Mouse (Mus musculus) embryonic facial prominence, embryonic 14.5 days (tissue): ENCODE data around the gene Inpp5k. TPM values are rescaled to one million over a fixed set of nuclear protein-coding genes. Genes with fewer than 3 reads are reported as not detected.

ENCODE experiments used
- ATAC-seq: fragments of 200-750 bp; cut with Nextera tagmentation; 2 replicates; pipeline ENCODE4 v1.8.0; 2017; ENCODE audit warnings: low read depth, moderate number of reproducible peaks, moderate TSS enrichment
- DNase-seq: peaks from one replicate; pipeline ENCODE4 v3.0.0-alpha.2; 2015; ENCODE audit warnings: low spot score
- H3K27ac ChIP-seq: fragments of 300-500 bp; sonication (generic); replicated peaks from 2 replicates; pipeline ENCODE4 v1.5.1; 2014; ENCODE audit warnings: low read depth, mild to moderate bottlenecking, low read length, moderate library complexity
- H3K27me3 ChIP-seq: fragments of 300-500 bp; sonication (generic); replicated peaks from 2 replicates; pipeline ENCODE4 v1.6.1; 2014; ENCODE audit warnings: low read length; ENCODE audit not compliant: control insufficient read depth, insufficient read depth
- H3K36me3 ChIP-seq: fragments of 300-500 bp; sonication (generic); 2 replicates; pipeline ENCODE4 v1.6.1; 2014; ENCODE audit warnings: low read length, mixed read lengths; ENCODE audit not compliant: control insufficient read depth, insufficient read depth
- H3K4me1 ChIP-seq: fragments of 300-500 bp; sonication (generic); 2 replicates; pipeline ENCODE4 v1.6.1; 2014; ENCODE audit warnings: antibody characterized with exemption, low read length; ENCODE audit not compliant: control insufficient read depth, insufficient read depth
- H3K4me2 ChIP-seq: fragments of 300-500 bp; sonication (generic); 2 replicates; pipeline ENCODE4 v1.6.1; 2014; ENCODE audit warnings: low read depth, mild to moderate bottlenecking, low read length, moderate library complexity, mixed read lengths
- H3K4me3 ChIP-seq: fragments of 300-500 bp; sonication (generic); 2 replicates; pipeline ENCODE4 v1.5.1; 2014; ENCODE audit warnings: low read depth, mild to moderate bottlenecking, low read length
- H3K9ac ChIP-seq: fragments of 300-500 bp; sonication (generic); 2 replicates; pipeline ENCODE4 v1.6.1; 2014; ENCODE audit warnings: low read depth, mild to moderate bottlenecking, low read length, moderate library complexity, mixed read lengths
- H3K9me3 ChIP-seq: fragments of 300-500 bp; sonication (generic); 2 replicates; pipeline ENCODE4 v1.6.1; 2016; ENCODE audit warnings: low read length; ENCODE audit not compliant: control insufficient read depth
- WGBS: fragments of 180-500 bp; shearing (Covaris S2); extraction: QIAGEN DNeasy Blood & Tissue Kit; methylation state at CpG from one replicate; pipeline ENCODE4 v1.1.7; 2014; 5-methylcytosine and 5-hydroxymethylcytosine counted together
- polyA plus RNA-seq: library from polyadenylated mRNA; unstranded; fragments of >200 nt; fragmentation: Nextera tagmentation; extraction: Ambion mirVana; gene quantifications from 2 replicates; pipeline ENCODE4 v1.2.1, GENCODE M21; 2014

Gene Inpp5k
- polyA plus RNA-seq, 1 experiment from 2014 or later, result 23.7 TPM

- WGBS, result 85% methylated on average over 5 of the region's 5 CpGs
These were observed 42.6 kb downstream of the Inpp5k start for GRCm38 (mm10) chr11:75673411-75673810.

GRCm38 (mm10) chr11:75674875-75675274 lies 44.1 kb downstream of the Inpp5k start:
- 78% methylated on average over 3 of the region's 3 CpGs for WGBS

More at GRCm38 (mm10) chr11:75673411-75673810, 42.6 kb downstream of the Inpp5k start:
- Histone ChIP-seq H3K9me3 (no peaks in the 10 kb centered on the region), H3K4me3 (no peak overlapping the region), H3K4me1 (no peaks in the 10 kb centered on the region), H3K4me2 (no peak overlapping the region), H3K36me3 (peaks cover 52% of the 10 kb centered on the region), H3K27me3 (no peaks in the 10 kb centered on the region), H3K9ac (no peak overlapping the region), H3K27ac (no peak overlapping the region)
- DNase-seq, result no peak
- ATAC-seq, result no peak

GRCm38 (mm10) chr11:75677881-75678746 lies 47.3 kb downstream of the Inpp5k start:
- WGBS, result 85% methylated on average over 3 of the region's 3 CpGs
- peak overlapping the region; percentile 97 for H3K9ac ChIP-seq
- H3K4me2 ChIP-seq, result peak overlapping the region; percentile 75
- peak overlapping the region; percentile 99 for H3K4me3 ChIP-seq
- H3K4me1 ChIP-seq, result peaks cover 9% of the 10 kb centered on the region
- 0 out of 2 replicates have a peak overlapping the region, but pooled peaks have one; percentile 15 for H3K27ac ChIP-seq
- no peak for DNase-seq
- no peaks in the 10 kb centered on the region for H3K9me3 ChIP-seq
- no peaks in the 10 kb centered on the region for H3K27me3 ChIP-seq
- H3K36me3 ChIP-seq, result peaks cover 13% of the 10 kb centered on the region
- no peak for ATAC-seq

More at GRCm38 (mm10) chr11:75674875-75675274, 44.1 kb downstream of the Inpp5k start:
- DNase-seq (no peak), ATAC-seq (no peak)
- no peaks in the 10 kb centered on the region for H3K27me3 ChIP-seq
- H3K4me2 ChIP-seq, result no peak overlapping the region
- H3K4me1 ChIP-seq, result no peaks in the 10 kb centered on the region
- no peak overlapping the region for H3K9ac ChIP-seq
- no peak overlapping the region for H3K4me3 ChIP-seq
- no peak overlapping the region for H3K27ac ChIP-seq
- H3K9me3 ChIP-seq, result no peaks in the 10 kb centered on the region
- peaks cover 38% of the 10 kb centered on the region for H3K36me3 ChIP-seq

GRCm38 (mm10) chr11:75678747-75679438 lies 48.1 kb downstream of the Inpp5k start, which contains the start of gene Crk:
Gene Crk (plus strand): TSS chr11:75679259.
- Histone ChIP-seq H3K4me3 (peak within 1 kb of the TSS; percentile 99), H3K27me3 (no peaks in the 10 kb centered on the region), H3K9ac (peak within 1 kb of the TSS; percentile 97), H3K27ac (peak within 1 kb of the TSS; percentile 96), H3K4me2 (peak within 1 kb of the TSS; percentile 75), H3K9me3 (no peaks in the 10 kb centered on the region), H3K36me3 (peaks cover 11% of the 10 kb centered on the region), H3K4me1 (peaks cover 9% of the 10 kb centered on the region)
- ATAC-seq (peak; percentile 97), DNase-seq (peak; percentile 99)
- under 1% methylated on average over 28 of the region's 55 CpGs for WGBS

- WGBS, result 0% methylated on average over 23 of the region's 43 CpGs
- peak; percentile 72 for DNase-seq
- no peaks in the 10 kb centered on the region for H3K27me3 ChIP-seq
These were observed 48.8 kb downstream of the Inpp5k start for GRCm38 (mm10) chr11:75679439-75680171.

GRCm38 (mm10) chr11:75684462-75684861 lies 53.7 kb downstream of the Inpp5k start:
- DNase-seq, result no peak
- Histone ChIP-seq H3K9me3 (no peaks in the 10 kb centered on the region), H3K9ac (no peak overlapping the region), H3K27me3 (no peaks in the 10 kb centered on the region), H3K4me2 (no peak overlapping the region), H3K36me3 (peaks cover 18% of the 10 kb centered on the region), H3K4me3 (no peak overlapping the region), H3K27ac (no peak overlapping the region), H3K4me1 (peaks cover 9% of the 10 kb centered on the region)
- 95% methylated on average over 5 of the region's 5 CpGs for WGBS
- no peak for ATAC-seq

More at GRCm38 (mm10) chr11:75679439-75680171, 48.8 kb downstream of the Inpp5k start:
- Histone ChIP-seq H3K4me1 (peaks cover 9% of the 10 kb centered on the region), H3K36me3 (peaks cover 14% of the 10 kb centered on the region), H3K4me3 (peak overlapping the region; percentile 99), H3K4me2 (peak overlapping the region; percentile 75), H3K9me3 (no peaks in the 10 kb centered on the region), H3K9ac (peak overlapping the region; percentile 97), H3K27ac (peak overlapping the region; percentile 96)
- peak; percentile 75 for ATAC-seq

- H3K4me1 ChIP-seq, result peaks cover 9% of the 10 kb centered on the region
- DNase-seq (no peak), ATAC-seq (no peak)
These were observed 54.2 kb downstream of the Inpp5k start for GRCm38 (mm10) chr11:75684956-75685355.

GRCm38 (mm10) chr11:75687343-75687993 lies 56.7 kb downstream of the Inpp5k start:
- H3K36me3 ChIP-seq, result peaks cover 37% of the 10 kb centered on the region
- H3K9me3 ChIP-seq, result no peaks in the 10 kb centered on the region
- H3K4me3 ChIP-seq, result no peak overlapping the region
- H3K4me1 ChIP-seq, result no peaks in the 10 kb centered on the region
- no peaks in the 10 kb centered on the region for H3K27me3 ChIP-seq
- H3K4me2 ChIP-seq, result no peak overlapping the region
- WGBS, result 54% methylated on average over 2 of the region's 2 CpGs
- no peak for ATAC-seq
- no peak overlapping the region for H3K27ac ChIP-seq
- DNase-seq, result no peak
- no peak overlapping the region for H3K9ac ChIP-seq

More at GRCm38 (mm10) chr11:75684956-75685355, 54.2 kb downstream of the Inpp5k start:
- H3K27ac ChIP-seq, result no peak overlapping the region
- H3K4me2 ChIP-seq, result no peak overlapping the region
- H3K4me3 ChIP-seq, result no peak overlapping the region
- peaks cover 18% of the 10 kb centered on the region for H3K36me3 ChIP-seq
- 67% methylated on average over 2 of the region's 2 CpGs for WGBS
- no peaks in the 10 kb centered on the region for H3K9me3 ChIP-seq
- no peak overlapping the region for H3K9ac ChIP-seq
- no peaks in the 10 kb centered on the region for H3K27me3 ChIP-seq
